Mouse (Mus musculus) frontal cortex, postnatal 10 days (tissue): Measurements from ENCODE around the gene Cln5.
A peak's percentile ranks its signal among the peaks of the same experiment; 100 is the strongest.

Source experiments
- DNase-seq, 2 experiments: peaks; one replicate each; pipeline ENCODE4 v3.0.0; 2022; ENCODE audit warnings: low spot score in 2 of 2, mixed read lengths in 1 of 2

Gene Cln5

GRCm38 (mm10) chr14:103078006-103078912 lies 8.2 kb downstream of the Cln5 start:
- no peak for DNase-seq

- DNase-seq: no peak
Measured at GRCm38 (mm10) chr14:103079209-103079977, 9.4 kb downstream of the Cln5 start.

- DNase-seq: no peak
Measured at GRCm38 (mm10) chr14:103085840-103086533, 16.0 kb downstream of the Cln5 start.

GRCm38 (mm10) chr14:103086671-103087324 lies 16.8 kb downstream of the Cln5 start:
- no peak for DNase-seq

GRCm38 (mm10) chr14:103087846-103088245 lies 17.8 kb downstream of the Cln5 start:
- no peak for DNase-seq

- DNase-seq: no peak
Measured at GRCm38 (mm10) chr14:103088624-103089023, 18.6 kb downstream of the Cln5 start.

GRCm38 (mm10) chr14:103093236-103093635 lies 23.2 kb downstream of the Cln5 start:
- DNase-seq: no peak

- no peak for DNase-seq
Measured at GRCm38 (mm10) chr14:103093670-103094069, 23.7 kb downstream of the Cln5 start.

- DNase-seq: no peak
Measured at GRCm38 (mm10) chr14:103095036-103095435, 25.0 kb downstream of the Cln5 start.

- DNase-seq: no peak
Measured at GRCm38 (mm10) chr14:103095826-103096225, 25.8 kb downstream of the Cln5 start.

- DNase-seq: no peak
Measured at GRCm38 (mm10) chr14:103096621-103097020, 26.6 kb downstream of the Cln5 start.

GRCm38 (mm10) chr14:103098213-103098586 lies 28.2 kb downstream of the Cln5 start:
- no peak for DNase-seq

- peak; percentile 54 to 76 for DNase-seq
Measured at GRCm38 (mm10) chr14:103098587-103099235, 28.7 kb downstream of the Cln5 start.

- peak; percentile 69 to 73 for DNase-seq
Measured at GRCm38 (mm10) chr14:103099238-103099933, 29.4 kb downstream of the Cln5 start, which contains the start of gene Fbxl3. Gene Fbxl3 (minus strand): TSS chr14:103099566.

- DNase-seq: no peak
Measured at GRCm38 (mm10) chr14:103100296-103100695, 30.3 kb downstream of the Cln5 start.

- no peak for DNase-seq
Measured at GRCm38 (mm10) chr14:103101171-103101570, 31.2 kb downstream of the Cln5 start.

GRCm38 (mm10) chr14:103102246-103102645 lies 32.2 kb downstream of the Cln5 start:
- DNase-seq: no peak

GRCm38 (mm10) chr14:103102731-103103335 lies 32.8 kb downstream of the Cln5 start:
- no peak for DNase-seq

- no peak for DNase-seq
Measured at GRCm38 (mm10) chr14:103106301-103106700, 36.3 kb downstream of the Cln5 start.

GRCm38 (mm10) chr14:103109971-103110370 lies 40.0 kb downstream of the Cln5 start:
- DNase-seq: no peak
